Mouse (Mus musculus) lung, postnatal 4 days (tissue): ENCODE measurements around the gene Spout1.

Source experiments
- DNase-seq, 2 experiments: peaks; one replicate each; pipeline ENCODE4 v3.0.0; 2021

Gene Spout1

DNA sequence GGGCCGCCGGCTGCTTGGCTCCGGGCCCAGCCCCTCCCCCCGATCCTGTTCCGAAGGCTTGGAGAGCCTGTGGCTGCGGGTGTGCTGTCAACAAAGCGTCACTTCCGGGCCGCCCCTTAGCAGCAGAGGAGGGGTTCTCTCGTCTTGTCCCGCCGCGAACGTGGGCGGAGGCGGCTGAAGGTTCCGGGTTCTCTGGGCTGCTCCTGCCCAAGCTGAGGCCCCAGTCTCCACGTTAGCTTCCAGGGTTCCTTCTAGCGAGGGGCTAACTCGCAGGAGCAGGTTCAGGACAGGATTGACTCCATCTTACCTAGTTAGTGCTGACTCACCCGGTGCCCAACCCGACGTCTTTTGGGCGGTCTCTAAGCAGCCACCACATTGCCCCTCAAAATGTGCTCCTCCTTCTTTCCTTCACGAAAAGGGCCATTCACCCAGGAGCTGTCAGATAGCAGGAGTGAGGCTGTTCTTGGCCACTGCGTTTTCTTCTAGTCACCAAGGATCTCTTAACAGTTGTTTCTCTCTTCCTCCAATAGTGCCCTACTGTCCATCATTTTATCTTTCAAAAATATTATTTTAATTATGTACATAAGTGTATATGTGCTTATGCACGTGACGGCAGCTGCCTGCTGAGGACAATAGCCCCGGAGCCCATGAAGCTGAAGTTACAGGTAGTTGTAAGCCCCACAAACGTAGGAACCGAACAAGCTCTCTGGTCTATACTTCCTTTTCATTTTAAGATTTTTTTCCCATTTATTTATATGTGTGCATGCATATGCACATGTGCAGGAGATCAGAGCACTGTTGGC is 53.6 kb downstream of the Spout1 start, which contains the start of gene Zer1:
TSS of gene Zer1 (minus strand) at position 114 of the 803 bp plus-strand sequence.
- peak; percentile 96 to 97 for DNase-seq

DNA sequence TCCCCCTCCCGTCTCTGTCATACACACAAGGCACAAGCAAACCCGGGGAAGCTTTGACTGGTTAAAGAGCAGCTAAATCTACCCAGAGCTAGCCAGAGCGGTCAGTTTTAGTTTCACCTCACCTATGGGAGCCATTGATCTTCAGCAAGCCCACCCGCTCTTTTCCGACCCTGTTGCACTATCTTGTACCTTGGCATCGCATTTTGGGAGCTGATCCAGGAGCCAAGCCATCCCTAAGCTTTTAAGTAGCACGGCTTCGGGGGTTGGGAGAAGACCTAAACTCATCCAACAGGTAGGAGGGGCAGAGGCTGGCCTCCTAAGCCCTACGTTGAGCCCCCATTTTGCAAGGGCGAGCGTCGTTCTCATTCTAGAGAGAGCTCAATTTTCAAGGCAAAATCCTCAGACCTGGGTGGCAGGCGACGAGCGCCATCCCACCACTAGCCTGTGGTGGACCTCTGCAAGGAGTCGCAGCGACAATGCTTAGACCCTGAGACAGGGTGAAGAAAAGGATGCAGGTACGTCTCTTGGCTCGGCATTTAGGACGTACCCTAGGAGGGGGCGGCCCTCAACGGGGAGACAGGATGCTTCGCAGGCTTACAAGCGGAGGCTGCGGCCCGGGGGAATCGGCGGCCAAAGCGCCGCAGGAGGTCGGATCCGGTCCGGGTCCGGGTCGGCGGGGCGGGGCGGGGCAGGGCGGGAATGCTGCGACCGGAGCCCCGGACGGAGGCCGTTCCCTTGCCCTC is 54.4 kb downstream of the Spout1 start:
- no peak for DNase-seq
